Mouse (Mus musculus) liver, embryonic 14.5 days (tissue): Measurements from ENCODE around the gene Zbp1. TPM values are rescaled to one million over a fixed set of nuclear protein-coding genes. Genes with fewer than 3 reads are reported as not detected.

Experiments used
- ATAC-seq: fragments of 200-750 bp; cut with Nextera tagmentation; 2 replicates; pipeline ENCODE4 v1.8.0; 2017; ENCODE audit warnings: moderate number of reproducible peaks, mild to moderate bottlenecking, moderate library complexity; ENCODE audit not compliant: insufficient read depth
- DNase-seq, 3 experiments: peaks; one replicate each; pipeline ENCODE4 v3.0.0-alpha.2; 2012 to 2013; ENCODE audit warnings: low read depth in 3 of 3, low spot score in 3 of 3
- H3K27ac ChIP-seq: fragments of 300-500 bp; sonication (generic); 2 replicates; pipeline ENCODE4 v1.5.1; 2014; ENCODE audit warnings: moderate library complexity, mild to moderate bottlenecking, control low read depth, inconsistent platforms
- H3K27me3 ChIP-seq: fragments of 300-500 bp; sonication (generic); 2 replicates; pipeline ENCODE4 v1.6.1; 2014; ENCODE audit warnings: mild to moderate bottlenecking, low read length, moderate library complexity; ENCODE audit not compliant: control insufficient read depth, insufficient read depth
- H3K36me3 ChIP-seq: fragments of 300-500 bp; sonication (generic); replicated peaks from 2 replicates; pipeline ENCODE4 v1.6.1; 2014; ENCODE audit warnings: low read depth; ENCODE audit not compliant: control insufficient read depth, insufficient read depth
- H3K4me1 ChIP-seq, 2 experiments: fragments of 200-500 bp in 1 of 2; fragments of 300-500 bp in 1 of 2; sonication (generic) in 1 of 2; replicated peaks; 2 replicates each; pipeline ENCODE4 v1.6.1; 2012 to 2014; ENCODE audit warnings: antibody characterized with exemption in 1 of 2, inconsistent platforms in 1 of 2, low read length in 1 of 2; ENCODE audit not compliant: control insufficient read depth in 2 of 2, insufficient read depth in 2 of 2
- H3K4me2 ChIP-seq: fragments of 300-500 bp; sonication (generic); 2 replicates; pipeline ENCODE4 v1.6.1; 2014; ENCODE audit warnings: low read depth, mild to moderate bottlenecking, control low read depth, moderate library complexity
- H3K4me3 ChIP-seq, 2 experiments: fragments of 200-500 bp in 1 of 2; fragments of 300-500 bp in 1 of 2; sonication (generic) in 1 of 2; 2 replicates each; pipeline ENCODE4 v1.5.1; 2012 to 2014; ENCODE audit warnings: low read depth in 2 of 2, low read length in 2 of 2, mild to moderate bottlenecking in 2 of 2, control low read depth in 1 of 2, inconsistent platforms in 1 of 2, moderate library complexity in 1 of 2; ENCODE audit not compliant: insufficient read depth in 1 of 2
- H3K9ac ChIP-seq: fragments of 300-500 bp; sonication (generic); replicated peaks from 2 replicates; pipeline ENCODE4 v1.6.1; 2014; ENCODE audit warnings: mild to moderate bottlenecking, control low read depth, moderate library complexity
- H3K9me3 ChIP-seq: fragments of 300-500 bp; sonication (generic); 2 replicates; pipeline ENCODE4 v1.6.1; 2016; ENCODE audit warnings: low read length, mixed read lengths; ENCODE audit not compliant: control insufficient read depth
- CTCF ChIP-seq: IDR thresholded peaks from 2 replicates; pipeline ENCODE4 v1.5.1; 2016; ENCODE audit warnings: antibody characterized with exemption, low read depth, control low read depth
- EP300 ChIP-seq: IDR thresholded peaks from 2 replicates; pipeline ENCODE4 v1.6.1; 2016; ENCODE audit warnings: antibody characterized with exemption, low read depth
- WGBS: fragments of 180-500 bp; shearing (Covaris S2); extraction: QIAGEN DNeasy Blood & Tissue Kit; methylation state at CpG from one replicate; pipeline ENCODE4 v1.1.7; 2014; ENCODE audit not compliant: insufficient replicate concordance; 5-methylcytosine and 5-hydroxymethylcytosine counted together
- polyA plus RNA-seq, 2 experiments: library from polyadenylated mRNA; depleted of rRNA in 1 of 2; stranded (reverse) in 1 of 2; unstranded in 1 of 2; fragments of >200 nt; fragmentation: Nextera tagmentation in 1 of 2; extraction: Ambion mirVana in 1 of 2; gene quantifications; 2 replicates each; pipeline versions ENCODE4 v1.2.1 to v1.2.3; 2012 to 2014

Zbp1 gene
- polyA plus RNA-seq, 2 experiments: 0.64 to 1.0 TPM

DNA sequence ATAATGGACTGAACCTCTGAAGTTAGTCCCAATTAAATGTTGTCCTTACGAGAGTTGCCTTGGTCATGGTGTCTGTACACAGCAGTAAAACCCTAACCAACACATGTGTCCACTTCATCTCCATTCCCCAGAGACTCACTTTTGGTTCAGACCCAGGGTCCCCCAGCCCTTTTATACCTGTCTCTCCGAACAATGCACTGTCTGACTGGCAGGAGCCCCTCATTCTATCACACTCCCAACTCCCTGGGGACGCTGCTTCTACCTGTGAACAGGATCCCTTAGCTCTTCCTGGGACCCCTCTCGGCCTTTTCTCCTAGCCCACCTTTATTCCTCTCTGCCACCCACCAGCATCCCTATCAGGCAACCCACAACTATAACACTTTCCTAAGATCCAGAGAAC is 23.9 kb downstream of the Zbp1 start:
- WGBS: 52% methylated on average over 4 of the region's 4 CpGs

DNA sequence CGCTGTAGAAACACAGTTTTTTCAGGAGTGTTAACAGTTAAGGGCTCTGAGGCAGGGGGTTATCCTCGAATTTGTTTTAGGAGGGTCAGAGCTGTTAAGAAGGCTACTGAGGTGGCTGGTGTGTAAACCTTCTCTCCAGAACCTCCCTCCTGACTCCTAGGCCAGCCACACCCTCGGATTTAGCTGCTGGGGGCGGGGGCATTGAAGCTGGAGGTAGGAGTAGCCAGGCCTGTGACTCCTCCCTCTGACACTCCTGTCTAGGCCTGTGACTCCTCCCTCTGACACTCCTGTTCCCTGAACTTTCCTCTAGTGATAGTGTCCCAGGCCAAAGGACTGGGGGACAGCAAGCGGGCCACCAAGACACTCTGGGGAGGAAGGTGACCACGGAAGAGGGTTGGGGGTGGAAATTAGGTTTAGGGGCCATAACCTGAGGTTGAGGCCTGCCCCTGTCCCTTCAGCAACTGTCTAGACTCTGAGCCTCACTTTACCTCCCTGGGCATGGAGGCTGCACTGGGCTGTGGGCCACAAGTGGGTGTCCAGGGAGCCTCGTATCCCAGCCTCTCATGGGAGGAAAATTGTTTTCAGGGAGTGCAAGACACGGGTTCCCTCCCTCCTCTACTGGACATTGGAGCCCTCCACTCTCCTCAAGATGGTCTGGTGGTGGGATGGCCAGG is 31.4 kb downstream of the Zbp1 start:
- H3K9ac ChIP-seq: no peak overlapping the region
- ATAC-seq (peak; percentile 39; the same call in 1 of the 2 replicates), DNase-seq (no peak)
- 16% methylated on average over 8 of the region's 8 CpGs for WGBS
- no peaks in the 10 kb centered on the region for H3K36me3 ChIP-seq
- H3K27me3 ChIP-seq: no peaks in the 10 kb centered on the region
- H3K4me3 ChIP-seq: no peak overlapping the region
- H3K4me1 ChIP-seq: no peaks in the 10 kb centered on the region
- no peaks in the 10 kb centered on the region for H3K9me3 ChIP-seq
- no peak overlapping the region for H3K4me2 ChIP-seq
- H3K27ac ChIP-seq: no peak overlapping the region
- TF ChIP-seq EP300 (no peak), CTCF (no peak)

More for the DNA sequence above, 23.9 kb downstream of the Zbp1 start:
- H3K4me1 ChIP-seq: no peaks in the 10 kb centered on the region
- H3K36me3 ChIP-seq: no peaks in the 10 kb centered on the region
- H3K9ac ChIP-seq: no peak overlapping the region
- no peaks in the 10 kb centered on the region for H3K9me3 ChIP-seq
- DNase-seq: no peak
- no peak overlapping the region for H3K4me3 ChIP-seq
- H3K4me2 ChIP-seq: no peak overlapping the region
- H3K27ac ChIP-seq: no peak overlapping the region
- TF ChIP-seq EP300 (no peak), CTCF (no peak)
- H3K27me3 ChIP-seq: no peaks in the 10 kb centered on the region; the same call in 1 of the 2 replicates
- no peak for ATAC-seq

DNA sequence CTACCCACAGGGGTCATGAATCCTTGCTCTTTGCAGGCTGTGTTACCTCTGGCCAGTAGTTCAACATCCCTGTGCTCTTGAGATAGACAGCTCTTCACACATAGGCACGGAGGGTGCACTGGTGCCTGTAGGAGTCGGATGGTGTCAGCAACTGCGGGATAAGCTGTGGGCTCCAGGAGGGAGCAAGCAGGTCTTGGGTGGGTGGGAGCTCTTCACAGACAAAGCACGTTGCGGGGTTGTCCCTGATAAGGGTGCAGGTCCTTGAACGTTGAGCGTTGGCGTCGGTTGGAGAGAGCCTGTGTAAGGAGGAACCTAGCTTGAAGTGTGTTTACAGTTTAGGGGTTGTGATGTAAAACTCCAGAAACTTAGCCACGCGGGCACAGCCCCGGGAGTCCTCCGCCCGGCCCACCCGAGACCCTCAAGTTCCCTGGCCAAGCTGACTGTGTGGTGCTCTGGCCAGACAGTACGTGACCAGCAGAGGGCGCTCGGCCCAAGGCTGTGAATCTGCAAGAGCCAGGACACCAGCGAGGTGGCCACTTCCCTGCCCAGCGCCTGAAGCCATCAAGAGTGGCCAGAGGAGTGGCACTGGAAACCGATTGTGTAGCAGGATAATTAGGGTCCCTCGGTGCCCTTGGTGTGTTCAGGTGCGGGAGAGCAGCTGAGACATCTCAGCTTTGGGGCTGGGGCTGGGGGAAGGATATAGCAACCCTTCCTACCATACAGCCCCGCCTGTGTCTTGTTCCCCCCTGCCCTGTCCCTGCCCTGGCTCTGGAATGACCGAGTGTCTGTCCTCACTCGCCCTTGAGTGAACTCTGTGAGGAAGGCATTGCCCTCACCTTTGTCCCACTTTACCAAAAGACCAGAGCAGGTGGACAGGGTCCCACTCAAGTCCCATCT is 32.4 kb downstream of the Zbp1 start:
- H3K4me2 ChIP-seq: no peak overlapping the region
- H3K9ac ChIP-seq: no peak overlapping the region
- H3K4me1 ChIP-seq: no peaks in the 10 kb centered on the region
- ATAC-seq: no peak
- TF ChIP-seq EP300: no peak
- peak; percentile 95 for TF ChIP-seq CTCF
- H3K27ac ChIP-seq: no peak overlapping the region
- H3K27me3 ChIP-seq: no peaks in the 10 kb centered on the region
- DNase-seq: peak in 1 of 3 experiments; percentile 24
- no peak overlapping the region for H3K4me3 ChIP-seq
- no peaks in the 10 kb centered on the region for H3K9me3 ChIP-seq
- no peaks in the 10 kb centered on the region for H3K36me3 ChIP-seq
- 16% methylated on average over 26 of the region's 26 CpGs for WGBS

DNA sequence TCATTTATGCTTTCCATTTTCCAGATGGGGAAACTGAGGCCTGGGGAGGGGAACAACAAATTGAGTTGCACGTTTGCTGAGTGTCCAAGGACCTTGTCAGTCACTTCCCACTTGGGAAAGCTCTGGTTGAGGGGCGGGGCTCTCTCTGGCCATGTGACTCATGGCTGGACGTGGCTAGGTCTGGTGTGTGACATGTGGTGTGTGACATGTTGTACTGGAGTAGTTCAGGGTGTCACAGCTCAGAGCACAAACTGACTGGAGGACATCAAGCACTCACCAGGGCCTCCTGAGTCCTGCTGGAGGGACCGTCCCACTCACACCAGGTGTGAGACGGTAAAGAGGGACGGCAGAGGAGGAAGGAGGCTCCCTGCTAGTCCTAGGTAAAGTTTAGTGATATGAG is 33.4 kb downstream of the Zbp1 start:
- Histone ChIP-seq H3K4me1 (no peaks in the 10 kb centered on the region), H3K27ac (no peak overlapping the region), H3K27me3 (no peaks in the 10 kb centered on the region; the same call in 1 of the 2 replicates), H3K4me2 (no peak overlapping the region), H3K9ac (no peak overlapping the region), H3K4me3 (no peak overlapping the region), H3K9me3 (no peaks in the 10 kb centered on the region), H3K36me3 (no peaks in the 10 kb centered on the region)
- no peak for TF ChIP-seq CTCF
- DNase-seq (no peak), ATAC-seq (no peak)
- 34% methylated on average over 6 of the region's 6 CpGs for WGBS

DNA sequence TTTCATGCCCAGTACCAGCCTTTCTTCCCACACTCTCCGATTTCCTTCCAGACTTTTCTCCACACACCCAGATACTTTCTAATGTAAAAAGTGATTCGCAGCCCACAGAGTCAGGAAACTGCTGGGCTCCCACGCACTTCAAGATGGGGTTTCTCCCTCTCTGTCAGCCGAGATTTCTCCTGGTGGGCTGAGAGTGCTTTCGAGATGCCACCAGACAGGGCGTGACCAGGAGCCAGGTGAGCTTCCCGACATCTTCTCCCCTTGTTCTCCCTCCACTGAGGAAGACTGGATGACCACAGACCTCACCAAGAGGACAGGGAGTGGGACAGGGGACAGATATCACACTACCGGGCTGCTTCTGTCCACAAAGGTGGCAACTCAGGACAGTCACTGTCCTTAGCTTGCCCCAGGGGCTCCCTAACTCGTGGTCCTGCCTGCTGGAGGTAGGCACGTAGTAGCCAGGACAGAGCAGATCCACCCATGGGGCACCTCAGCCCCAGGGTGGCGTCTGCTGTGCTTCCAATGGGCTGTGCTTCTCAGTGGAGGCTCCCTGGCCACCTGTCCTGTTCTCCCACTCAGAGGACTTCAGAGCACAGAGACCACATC is 34.1 kb downstream of the Zbp1 start:
- Histone ChIP-seq H3K27ac (no peak overlapping the region), H3K27me3 (no peaks in the 10 kb centered on the region; the same call in 1 of the 2 replicates), H3K4me3 (no peak overlapping the region), H3K4me1 (no peaks in the 10 kb centered on the region), H3K36me3 (no peaks in the 10 kb centered on the region), H3K9ac (no peak overlapping the region), H3K9me3 (no peaks in the 10 kb centered on the region), H3K4me2 (no peak overlapping the region)
- WGBS: 36% methylated on average over 11 of the region's 11 CpGs
- DNase-seq (no peak), ATAC-seq (no peak)
- no peak for TF ChIP-seq CTCF
- TF ChIP-seq EP300: no peak
